Mouse (Mus musculus): ENCODE data around the gene Nufip2.

DNA sequence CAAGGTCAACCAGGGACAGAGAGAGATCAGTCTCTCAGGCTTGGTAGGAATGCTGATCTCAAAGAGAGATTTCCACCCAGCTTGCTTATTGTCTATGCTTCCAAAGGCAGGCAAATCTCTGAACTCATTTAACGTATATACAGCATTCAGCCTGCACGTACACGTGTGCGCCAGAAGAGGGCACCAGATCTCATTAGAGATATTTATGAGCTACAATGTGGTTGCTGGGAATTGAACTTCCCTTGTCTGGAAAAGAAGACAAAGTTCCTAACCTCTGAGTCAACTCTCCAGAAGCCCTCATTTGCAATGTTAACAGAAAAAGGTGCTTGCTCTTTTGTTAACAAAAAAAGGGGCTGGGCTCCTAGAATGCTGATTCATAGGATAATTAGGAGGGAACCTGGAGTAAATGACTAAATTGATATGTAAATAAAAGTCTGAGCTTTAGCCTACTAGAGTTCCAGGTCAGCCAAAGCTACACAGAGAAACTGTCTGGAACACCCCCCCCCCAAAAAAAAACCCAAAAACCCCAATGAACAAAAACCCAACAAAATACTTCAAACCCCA is 12.4 kb upstream of the Nufip2 start:
- TF ChIP-seq CTCF (IDR thresholded peaks at IDR 0.05; ENCODE audit: low read depth) (no peak), EP300 (IDR thresholded peaks at IDR 0.05; ENCODE audit: low read depth) (no peak)
